Mouse (Mus musculus) embryo, embryonic 10.5 days (tissue): ENCODE measurements around the gene Casz1.

Experiments used
- DNase-seq: peaks from one replicate; pipeline ENCODE4 v3.0.0-alpha.2; 2015; ENCODE audit warnings: low spot score

Casz1 gene

DNA sequence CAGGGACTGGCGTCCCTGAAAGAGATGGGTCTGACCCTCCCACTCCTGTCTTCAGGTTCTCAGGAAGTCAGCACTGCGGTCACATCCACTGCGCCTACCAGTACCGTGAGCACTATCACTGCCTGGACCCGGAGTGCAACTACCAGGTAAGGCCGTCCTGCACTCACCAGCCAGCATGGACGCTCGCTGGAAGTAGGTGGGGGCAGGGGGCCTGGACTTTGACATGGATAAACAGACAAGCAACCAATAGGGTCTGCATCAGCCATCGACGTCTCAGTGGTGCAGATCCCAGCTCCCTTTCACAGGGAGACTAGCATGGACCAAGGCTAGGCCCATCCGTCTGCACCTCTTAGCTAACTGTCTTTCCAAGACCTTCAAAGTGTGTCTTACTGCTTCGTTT, 131.9 kb downstream of the Casz1 start:
- DNase-seq = no peak

DNA sequence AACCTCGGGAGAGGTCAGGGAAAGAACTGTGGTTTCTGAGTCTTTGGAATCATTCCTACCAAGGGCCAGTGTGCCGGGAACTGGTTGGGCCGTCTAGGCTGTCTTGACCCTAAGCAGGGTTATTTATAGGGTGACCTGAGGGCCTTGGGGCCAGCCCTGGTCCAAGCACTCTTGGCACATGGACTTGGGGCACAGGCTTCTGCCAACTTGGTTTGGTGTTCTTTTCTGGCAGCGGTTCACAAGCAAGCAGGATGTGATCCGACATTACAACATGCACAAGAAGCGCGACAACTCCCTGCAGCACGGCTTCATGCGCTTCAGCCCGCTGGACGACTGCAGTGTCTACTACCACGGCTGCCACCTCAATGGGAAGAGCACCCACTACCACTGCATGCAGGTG, 132.5 kb downstream of the Casz1 start:
- DNase-seq = no peak

DNA sequence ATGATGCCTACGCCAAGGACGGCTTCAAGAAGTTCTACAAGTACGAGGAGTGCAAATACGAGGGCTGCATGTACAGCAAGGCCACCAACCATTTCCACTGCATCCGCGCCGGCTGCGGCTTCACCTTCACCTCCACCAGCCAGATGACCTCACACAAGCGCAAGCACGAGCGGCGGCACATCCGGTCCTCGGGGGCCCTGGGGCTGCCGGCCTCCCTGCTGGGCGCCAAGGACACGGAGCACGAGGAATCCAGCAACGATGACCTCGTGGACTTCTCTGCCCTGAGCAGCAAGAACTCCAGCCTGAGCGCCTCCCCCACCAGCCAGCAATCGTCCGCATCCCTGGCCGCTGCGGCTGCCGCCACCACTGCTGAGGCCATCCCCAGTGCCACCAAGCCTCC, 134.3 kb downstream of the Casz1 start:
- DNase-seq = no peak

DNA sequence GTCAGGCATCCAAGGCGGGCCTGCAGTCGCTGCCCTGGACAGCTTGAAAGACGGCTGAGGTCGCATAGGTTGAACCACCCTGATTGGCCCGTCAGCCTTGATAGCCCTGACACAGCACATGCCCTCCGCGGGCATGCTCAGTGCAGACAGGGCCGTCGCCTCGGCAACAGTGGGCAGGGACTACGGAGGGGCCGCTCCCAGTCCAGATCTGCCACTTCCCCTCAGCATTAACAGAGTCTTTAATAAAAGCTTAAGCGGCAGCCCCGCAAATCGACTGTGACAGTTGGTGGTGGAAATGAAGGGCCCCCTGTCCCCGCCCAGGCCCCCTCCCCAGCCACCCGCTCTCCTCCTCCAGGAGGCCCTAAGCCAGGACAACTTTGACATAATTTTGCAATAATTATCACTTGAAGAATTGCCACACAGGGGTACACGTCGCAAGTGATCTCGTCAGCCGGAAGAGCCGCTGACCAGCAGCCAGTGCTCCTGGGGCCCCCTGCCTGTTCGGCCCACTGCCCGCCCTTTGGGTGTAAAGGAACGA, 136.5 kb downstream of the Casz1 start:
- peak; percentile 92 for DNase-seq

DNA sequence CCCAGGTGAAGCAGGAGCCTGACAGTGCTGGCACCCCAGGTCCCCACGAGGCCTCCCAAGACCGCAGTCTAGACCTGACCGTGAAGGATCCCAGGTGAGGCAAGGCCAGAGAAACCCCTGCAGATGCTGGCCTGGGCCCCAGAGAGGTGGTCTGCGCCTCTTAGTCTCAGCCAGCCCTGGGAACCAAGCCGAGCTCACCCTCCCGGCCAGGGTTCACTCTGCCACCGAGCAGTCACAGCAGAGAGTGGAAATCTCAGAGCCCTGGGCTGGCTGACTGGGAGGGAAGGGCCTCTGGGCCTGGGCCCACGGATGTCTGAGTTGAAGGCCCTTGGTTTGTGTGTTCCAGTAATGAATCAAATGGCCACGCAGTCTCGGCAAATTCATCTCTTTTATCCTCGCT, 137.1 kb downstream of the Casz1 start:
- DNase-seq = no peak

DNA sequence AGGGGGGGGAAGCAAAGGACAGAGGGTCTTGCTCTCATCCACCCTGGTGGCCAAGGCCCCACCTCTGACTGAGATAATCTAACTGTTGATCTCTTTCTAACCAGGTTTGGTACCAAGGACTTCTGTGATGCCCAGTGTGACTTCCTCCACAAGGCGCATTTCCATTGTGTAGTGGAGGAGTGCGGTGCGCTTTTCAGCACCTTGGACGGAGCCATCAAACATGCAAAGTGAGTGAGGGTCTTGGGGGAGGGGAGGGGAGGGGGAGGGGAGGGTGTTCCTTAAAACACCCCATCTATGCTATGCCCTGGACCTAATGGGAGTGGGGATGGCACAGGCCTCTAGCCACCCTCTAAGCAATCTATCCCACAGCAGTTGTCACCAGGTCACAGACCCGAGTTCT, 138.9 kb downstream of the Casz1 start:
- DNase-seq = no peak

DNA sequence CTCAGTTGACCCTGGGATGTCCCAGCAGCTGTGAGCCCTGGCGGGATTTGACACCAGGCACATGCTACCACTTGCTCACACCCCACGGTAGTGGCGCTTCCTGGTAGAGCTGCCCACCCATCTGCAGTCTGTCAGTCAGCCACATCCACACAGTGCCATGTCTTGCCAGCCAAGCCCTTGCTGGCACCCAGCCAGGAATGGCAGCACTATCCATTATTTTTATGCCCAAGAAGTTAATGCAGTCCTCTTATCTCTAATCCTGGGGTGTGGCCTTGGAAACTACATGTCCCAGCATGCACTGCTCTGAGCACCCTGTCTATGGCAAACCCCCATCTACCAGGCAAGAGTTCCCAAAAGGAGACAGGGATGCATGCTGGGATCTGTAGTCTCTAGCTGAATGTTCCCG, 141.2 kb downstream of the Casz1 start:
- no peak for DNase-seq

DNA sequence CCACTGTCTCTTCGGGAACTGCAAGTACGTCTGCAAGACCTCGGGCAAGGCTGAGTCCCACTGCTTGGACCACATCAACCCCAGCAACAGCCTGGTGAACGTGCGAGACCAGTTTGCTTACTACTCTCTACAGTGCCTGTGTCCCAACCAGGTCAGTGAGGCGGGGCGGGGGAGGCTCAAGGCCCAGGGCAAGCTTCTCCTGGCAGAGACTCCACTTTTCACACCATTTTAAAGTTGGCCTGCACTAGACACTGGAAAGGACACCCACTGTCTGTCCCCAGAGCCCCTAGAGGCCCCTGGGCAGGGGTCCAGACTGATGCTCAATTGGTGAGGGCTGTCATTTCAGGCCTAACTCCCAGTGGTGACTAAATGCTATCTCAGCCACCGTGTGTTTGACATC, 141.8 kb downstream of the Casz1 start:
- no peak for DNase-seq

DNA sequence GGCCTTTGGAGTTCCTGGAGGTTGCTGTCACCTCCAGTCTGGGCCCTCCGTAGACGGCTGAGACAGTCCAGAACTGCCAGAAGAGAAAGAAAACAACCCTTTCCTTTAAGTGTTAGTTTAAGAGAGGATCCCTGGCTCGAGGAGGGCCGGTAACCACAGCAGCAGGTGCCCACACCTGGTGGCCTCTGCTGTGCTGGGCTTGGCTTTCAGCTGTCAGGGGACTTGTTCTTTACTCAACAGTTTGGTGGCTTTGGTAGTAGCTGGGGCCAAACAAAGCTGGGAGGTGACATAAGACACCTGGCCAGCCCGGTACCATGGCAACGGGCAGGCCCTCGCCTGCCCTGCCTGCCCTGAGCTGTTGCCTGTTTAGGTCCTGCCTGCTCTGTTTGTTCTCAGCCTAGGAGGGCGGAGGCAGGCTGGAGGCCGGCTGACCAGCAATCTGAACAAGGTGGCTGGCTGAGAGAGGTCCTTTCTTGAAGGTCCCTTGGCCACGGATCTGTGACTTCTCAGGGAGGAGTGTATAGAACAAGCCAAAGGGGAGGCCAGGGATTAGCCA, 143.7 kb downstream of the Casz1 start:
- DNase-seq = no peak

DNA sequence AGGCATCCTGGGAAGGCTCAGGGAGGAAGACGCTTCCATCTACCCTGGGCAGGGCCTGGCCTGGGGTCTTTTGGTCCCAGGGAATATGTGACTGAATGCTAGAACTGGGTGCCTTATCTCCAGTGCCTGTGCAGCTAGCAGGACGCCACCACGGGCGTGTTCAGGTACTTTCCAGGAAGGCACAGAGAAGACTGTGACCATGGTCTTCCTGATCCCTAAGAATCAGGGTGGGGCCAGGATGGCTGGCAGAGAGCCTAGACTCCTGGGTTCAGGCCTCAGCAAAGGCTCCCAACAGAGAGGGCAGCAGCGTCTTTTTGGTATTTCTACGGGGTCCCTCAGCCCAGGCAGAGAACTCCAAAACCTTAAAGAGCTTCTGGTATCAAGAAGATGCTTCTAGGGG, 146.3 kb downstream of the Casz1 start:
- no peak for DNase-seq

DNA sequence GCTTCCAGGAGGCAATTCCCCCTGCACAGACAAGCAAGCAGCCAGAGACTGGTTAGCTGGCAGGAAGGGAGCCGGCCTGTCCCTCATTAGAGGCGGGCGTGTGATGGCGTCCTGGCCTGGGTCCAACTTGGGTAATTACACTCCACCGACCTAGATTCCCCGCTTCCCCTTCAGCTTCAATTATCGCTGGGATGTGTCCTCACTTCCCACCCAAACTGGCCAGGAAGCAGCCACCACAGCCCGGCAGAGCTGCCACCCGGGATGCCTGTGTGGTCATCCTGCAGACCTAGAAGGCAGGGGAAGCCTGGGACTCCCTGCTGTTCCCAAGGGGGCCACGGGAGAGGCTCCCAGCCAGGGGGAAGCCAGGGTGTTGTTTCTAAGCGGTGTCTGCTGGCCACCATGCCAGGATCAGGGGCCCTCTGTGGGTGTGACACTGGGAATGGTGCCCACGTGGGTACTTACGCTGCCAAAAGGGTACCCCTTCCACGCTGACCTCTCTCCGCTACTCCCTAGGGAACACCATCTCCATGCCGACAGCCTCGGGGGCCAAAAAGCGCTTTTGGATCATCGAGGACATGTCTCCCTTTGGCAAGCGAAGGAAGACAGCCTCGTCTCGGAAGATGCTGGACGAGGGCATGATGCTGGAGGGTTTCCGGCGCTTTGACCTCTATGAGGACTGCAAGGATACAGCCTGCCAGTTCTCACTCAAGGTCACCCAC, 146.9 kb downstream of the Casz1 start:
- DNase-seq = no peak

DNA sequence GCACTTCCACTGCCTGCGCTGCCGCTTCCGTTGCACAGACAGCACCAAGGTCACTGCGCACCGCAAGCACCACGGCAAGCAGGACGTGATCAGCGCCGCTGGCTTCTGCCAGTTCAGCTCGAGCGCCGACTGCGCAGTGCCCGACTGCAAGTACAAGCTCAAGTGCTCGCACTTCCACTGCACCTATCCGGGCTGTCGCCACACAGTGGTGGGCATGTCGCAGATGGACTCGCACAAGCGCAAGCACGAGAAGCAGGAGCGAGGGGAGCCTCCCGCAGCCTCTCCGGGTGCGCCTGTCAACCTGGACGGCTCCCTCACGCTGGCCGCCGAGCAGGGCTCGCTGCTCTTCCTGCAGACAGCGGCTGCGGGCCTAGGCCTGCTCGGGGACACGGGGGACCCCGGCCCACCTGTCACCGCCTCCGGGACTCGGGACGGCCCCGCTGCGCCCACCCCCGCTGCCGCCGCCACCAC, 147.6 kb downstream of the Casz1 start:
- peak; percentile 54 for DNase-seq

DNA sequence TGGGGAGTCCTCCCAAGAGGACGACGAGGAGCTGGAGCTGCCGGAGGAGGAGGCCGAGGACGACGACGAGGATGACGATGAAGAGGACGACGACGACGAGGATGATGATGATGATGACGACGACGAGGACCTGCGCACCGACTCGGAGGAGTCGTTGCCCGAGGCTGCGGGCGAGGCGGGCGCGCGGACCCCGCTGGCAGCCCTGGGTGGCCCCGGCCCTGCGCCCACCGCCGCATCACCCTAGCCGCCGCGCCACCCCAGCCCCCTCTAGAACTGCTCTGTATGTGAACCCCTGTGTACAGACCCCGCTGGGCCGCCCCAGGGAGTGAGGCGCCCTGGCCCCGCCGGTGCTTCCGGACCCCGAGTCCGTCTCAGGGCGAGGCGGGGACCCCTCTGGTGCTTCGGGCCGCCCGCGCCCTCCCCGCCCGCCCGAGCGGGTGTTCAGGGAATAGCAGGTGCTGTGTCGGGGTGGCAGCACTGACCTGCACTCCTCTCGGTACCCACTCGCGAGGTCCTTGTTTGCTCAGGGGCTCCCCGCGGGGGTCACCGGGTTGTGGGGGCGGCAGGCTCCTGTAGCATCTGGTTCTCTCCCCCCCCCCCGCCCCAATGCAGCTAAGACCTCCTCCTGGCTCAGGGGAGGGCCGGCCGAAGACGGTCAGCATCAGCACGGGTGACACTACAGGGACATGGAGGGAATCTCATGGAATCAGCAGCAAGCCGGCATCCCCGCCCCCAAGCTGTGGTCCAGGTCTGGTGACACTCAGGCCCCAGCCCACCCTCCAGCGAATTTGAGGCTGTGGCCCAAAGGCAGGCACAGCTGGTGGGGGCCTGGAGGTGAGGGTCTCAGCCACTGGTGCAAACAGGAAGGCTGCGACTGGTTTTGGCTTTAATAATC, 148.3 kb downstream of the Casz1 start:
- DNase-seq = no peak

DNA sequence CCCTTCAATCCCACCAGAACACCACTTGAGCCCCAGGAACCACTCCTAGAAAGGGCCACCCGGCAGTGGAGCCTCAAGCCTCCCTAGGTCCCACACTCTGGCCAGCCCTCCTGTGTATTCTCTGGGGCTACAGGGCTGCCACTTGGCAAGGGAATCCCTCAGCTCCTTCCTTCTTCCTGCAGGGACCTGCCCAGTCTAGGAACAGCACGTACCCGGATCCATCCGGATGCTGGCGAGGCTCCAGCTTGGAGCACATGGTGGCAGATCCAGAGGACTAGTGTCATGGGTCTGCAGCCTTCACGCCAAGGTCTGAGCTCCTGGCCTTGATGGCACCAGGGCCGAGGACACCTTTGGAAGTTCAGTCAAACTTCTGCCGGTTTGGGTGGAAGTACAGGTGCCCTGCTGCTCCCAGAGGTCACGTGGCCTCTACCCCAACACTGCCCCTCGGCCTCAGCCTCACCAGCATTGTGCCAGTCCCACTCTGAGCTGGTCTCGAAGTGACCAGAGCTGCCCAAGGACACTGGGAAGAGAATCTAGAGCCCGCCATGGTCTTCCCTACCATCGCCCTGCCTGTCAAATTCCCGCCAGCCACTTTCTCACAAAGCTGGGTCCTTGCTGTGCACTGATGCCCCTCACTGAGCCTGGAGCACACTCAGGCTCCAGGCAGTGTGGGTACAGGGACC, 151.0 kb downstream of the Casz1 start:
- no peak for DNase-seq

DNA sequence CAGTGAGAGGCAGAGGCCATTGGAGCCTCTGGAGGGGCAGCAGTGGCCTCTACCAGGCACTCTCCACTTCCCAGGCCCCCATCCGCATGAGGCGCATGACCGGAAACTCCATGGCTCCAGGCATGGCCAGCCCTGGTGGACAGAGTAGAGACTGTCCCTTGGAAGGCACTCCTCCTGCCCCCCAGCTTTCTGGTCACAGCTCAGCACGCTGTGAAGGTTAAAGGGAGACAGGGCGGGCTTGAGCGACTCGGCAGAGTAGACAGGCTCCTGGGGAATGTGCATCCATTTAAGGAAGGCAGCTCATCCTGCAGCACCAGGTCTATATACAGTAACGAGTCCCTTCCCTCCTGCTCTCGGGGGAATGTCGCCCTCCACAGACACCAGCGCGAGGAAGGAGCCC, 155.8 kb downstream of the Casz1 start:
- DNase-seq = no peak

DNA sequence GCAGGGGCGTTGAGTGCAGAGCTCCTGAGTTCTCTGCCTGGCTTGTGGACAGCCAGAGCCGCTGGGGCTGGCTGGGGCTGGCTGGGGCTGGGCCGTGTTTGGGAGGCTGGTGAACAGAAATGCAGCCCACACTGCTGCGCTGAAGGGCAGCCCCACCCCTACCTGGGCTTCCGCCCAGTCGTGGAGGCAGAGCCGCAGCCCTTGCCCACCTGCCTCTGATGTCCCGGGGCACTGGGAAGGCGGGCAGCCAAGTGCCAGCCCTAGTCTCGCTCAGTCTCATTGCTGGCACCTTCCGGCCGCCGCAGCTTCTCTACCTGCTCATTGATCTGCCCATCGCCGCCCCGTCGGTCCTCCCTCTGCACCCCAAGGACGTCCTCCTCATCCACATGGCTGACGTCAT, 156.9 kb downstream of the Casz1 start:
- no peak for DNase-seq

DNA sequence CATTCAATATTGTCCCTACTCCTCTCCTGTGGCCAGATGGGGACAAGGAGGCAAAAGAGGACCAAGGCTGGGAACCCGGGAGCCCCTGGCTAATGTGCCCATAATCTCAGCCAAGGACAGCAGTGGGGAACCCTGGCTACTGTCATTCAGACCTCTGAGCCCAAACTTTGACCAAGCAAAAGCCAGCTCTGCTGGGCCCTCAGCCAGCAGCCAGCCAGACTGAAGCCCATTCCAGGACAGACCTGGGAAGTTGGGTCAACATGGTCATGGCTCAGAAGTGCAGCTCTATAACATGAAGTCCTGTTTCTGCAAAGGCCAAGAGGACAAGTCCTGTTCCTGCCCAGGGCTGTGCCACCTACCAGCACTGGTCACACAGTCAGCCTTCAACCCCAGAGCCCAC, 157.9 kb downstream of the Casz1 start:
- no peak for DNase-seq

DNA sequence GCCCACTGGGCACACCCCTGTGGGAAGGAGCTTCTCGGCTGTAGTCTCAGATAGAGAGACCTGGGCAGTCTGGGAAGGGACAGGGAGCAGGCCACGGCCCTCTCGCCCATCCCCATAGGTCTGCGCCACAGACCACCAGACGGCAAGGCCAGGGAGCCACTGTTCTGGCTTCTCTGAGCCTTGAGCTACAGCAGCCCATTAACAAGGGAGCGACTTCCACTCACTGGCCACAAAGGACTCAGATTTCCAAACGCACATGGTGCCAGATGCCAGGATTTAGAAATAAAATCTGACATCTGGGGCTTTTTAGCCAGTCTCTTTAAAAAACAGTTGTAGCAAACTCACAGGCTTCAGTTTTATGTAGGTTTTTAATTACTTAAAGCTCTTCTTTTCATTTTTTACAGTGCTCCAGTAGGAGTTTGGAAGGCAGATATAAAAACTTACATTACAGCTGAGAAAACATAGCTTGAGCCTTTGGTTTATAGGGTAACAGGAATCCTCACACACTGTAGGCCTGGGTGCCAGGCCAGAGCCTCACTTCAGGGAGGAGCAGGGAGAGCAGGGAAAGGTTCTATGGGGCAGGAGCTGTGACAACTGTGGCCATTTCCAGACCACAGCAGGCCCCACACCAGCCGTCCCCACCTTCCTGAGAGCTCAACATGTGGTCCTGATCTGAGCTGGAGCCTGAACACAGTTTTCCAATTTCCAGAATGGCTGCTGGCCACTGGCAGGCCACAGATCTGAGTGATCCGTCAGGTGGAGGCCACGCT, 160.5 kb downstream of the Casz1 start:
- no peak for DNase-seq

DNA sequence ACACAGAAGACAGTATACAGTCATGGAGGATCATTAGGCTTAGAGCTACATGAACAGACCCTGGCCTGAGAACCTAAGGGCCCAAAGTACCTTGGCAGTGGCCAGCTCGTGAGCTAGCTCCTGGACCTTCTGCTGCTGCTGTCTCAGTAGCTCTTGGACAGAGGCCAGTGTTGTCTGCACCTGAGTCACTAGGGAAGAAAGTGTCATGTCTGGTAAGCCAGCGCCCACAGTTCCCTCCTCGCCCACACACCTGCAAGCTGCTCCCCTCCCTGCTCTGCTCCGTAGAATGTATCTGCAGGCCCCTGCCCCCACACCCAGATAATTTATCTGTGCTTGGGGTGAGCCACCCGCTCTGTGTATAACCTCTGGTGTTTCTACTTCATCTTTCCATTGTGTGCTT, 161.9 kb downstream of the Casz1 start:
- no peak for DNase-seq

DNA sequence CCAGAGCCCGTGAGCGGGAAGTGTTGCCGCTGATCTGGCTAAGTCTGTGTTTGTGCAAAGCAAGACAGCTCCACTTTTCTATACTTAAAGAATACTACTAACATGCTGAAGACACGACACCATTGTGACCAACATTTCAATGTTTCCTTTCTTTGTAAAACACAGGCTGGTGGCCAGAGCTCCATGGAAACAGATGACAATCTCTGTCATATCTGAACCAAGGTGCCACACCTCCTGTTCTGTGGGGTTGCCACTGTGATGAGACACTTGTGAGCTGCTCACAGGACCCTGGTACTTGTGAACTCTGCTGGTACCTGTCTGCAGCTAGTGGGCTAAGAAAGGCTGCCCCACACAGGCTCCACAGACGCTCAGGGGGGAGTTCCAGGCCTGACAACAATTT, 164.6 kb downstream of the Casz1 start:
- DNase-seq = no peak

DNA sequence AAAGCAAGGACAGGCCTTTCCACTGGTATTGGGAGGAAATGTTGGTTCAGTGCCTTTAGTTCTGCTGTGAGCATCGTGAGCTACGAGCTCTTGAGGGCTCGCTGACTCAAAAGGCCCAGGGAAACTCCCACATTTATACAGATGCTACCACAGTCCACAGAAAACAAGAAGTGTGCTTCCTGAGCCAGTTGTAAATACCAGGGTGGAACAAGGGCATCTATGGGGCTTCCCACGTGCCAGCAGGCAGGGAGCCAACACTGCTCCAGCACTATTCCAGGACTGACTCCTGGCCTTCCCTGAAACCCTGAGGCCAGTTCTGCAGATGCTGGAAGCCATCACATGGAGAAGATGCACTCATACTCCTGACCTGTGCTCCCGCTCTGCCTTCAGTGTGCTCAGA, 165.4 kb downstream of the Casz1 start:
- DNase-seq = no peak

DNA sequence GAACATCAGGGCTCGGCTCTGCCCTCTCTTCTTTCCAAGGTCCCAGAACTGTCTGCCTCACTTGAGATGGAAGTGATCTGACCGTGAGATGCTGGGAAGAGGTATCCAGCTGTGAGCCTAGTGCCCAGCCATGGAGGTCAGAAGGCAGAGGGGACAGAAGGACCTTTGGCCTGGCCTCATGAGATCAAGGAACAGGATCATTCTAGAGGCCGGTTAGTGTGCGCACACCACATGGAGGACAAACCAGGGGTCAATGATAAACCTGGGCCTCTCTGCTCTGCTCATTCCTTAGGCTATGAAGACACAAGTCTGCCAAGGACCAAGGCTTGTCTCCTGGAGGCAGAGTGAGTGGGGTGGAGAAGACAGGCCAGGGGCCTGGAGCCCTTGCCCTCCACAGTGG, 166.5 kb downstream of the Casz1 start:
- DNase-seq = no peak
